Mouse (Mus musculus): ENCODE measurements around the gene Gm49333.

The Gm49333 gene

GRCm38 (mm10) chr16:20611357-20612227, at the start of gene Gm49333, which contains the start of the genes Eef1akmt4 and Alg3:
Gene Gm49333, plus strand, starts transcription at chr16:20611610.
Gene Eef1akmt4, plus strand, starts transcription at chr16:20611593.
Gene Alg3, minus strand, starts transcription at chr16:20611735.
- peak; percentile 96 for DNase-seq

GRCm38 (mm10) chr16:20565075-20565474, 46.3 kb upstream of the Gm49333 start:
- DNase-seq: no peak

- peak; percentile 59 for DNase-seq
Observed at GRCm38 (mm10) chr16:20589366-20589938, 22.0 kb upstream of the Gm49333 start, which contains the start of gene Vwa5b2. Gene Vwa5b2, plus strand, starts transcription at chr16:20589471.

- peak; percentile 69 for DNase-seq
Observed at GRCm38 (mm10) chr16:20589939-20590679, 21.3 kb upstream of the Gm49333 start.

GRCm38 (mm10) chr16:20590680-20591038, 20.8 kb upstream of the Gm49333 start:
- no peak for DNase-seq

GRCm38 (mm10) chr16:20591076-20591705, 20.2 kb upstream of the Gm49333 start:
- peak; percentile 25 for DNase-seq

- DNase-seq: peak; percentile 58
Observed at GRCm38 (mm10) chr16:20595060-20595673, 16.2 kb upstream of the Gm49333 start.

GRCm38 (mm10) chr16:20595737-20596136, 15.7 kb upstream of the Gm49333 start:
- DNase-seq: no peak

GRCm38 (mm10) chr16:20596687-20597441, 14.5 kb upstream of the Gm49333 start:
- DNase-seq: no peak

- DNase-seq: no peak
Observed at GRCm38 (mm10) chr16:20600511-20600910, 10.9 kb upstream of the Gm49333 start.

- peak; percentile 44 for DNase-seq
Observed at GRCm38 (mm10) chr16:20604705-20605104, 6.7 kb upstream of the Gm49333 start.

- DNase-seq: peak; percentile 93
Observed at GRCm38 (mm10) chr16:20610501-20611356, 681 bp upstream of the Gm49333 start.

- peak; percentile 67 for DNase-seq
Observed at GRCm38 (mm10) chr16:20619541-20620398, 8.4 kb downstream of the Gm49333 start.

GRCm38 (mm10) chr16:20620399-20620735, 9.0 kb downstream of the Gm49333 start:
- no peak for DNase-seq

GRCm38 (mm10) chr16:20620751-20621190, 9.4 kb downstream of the Gm49333 start:
- DNase-seq: peak; percentile 68

GRCm38 (mm10) chr16:20621191-20621990, 10.0 kb downstream of the Gm49333 start, which contains the start of gene Camk2n2:
Gene Camk2n2, minus strand, starts transcription at chr16:20621287.
- DNase-seq: peak; percentile 76

GRCm38 (mm10) chr16:20621991-20622685, 10.7 kb downstream of the Gm49333 start:
- DNase-seq: peak; percentile 79

- no peak for DNase-seq
Observed at GRCm38 (mm10) chr16:20623211-20623610, 11.8 kb downstream of the Gm49333 start.

Data from retina, postnatal 1 day (tissue).